Mouse (Mus musculus): ENCODE results near the gene Chst12. TPM values are rescaled to one million over a fixed set of nuclear protein-coding genes. Genes with fewer than 3 reads are reported as not detected.

Chst12 gene
- polyA plus RNA-seq, 1 experiment from 2014 or later: 17.7 TPM

Other genes with a start within 250 kb of the Chst12 start
- 33.4 and 36.5 TPM in 2 replicates for gene Mad1l1, start 184.0 kb upstream of the Chst12 start, polyA plus RNA-seq (2015; fragmentation: Nextera tagmentation; extraction: Ambion mirVana)
- 18.6 and 19.8 TPM in 2 replicates for gene Nudt1, start 183.9 kb upstream of the Chst12 start, polyA plus RNA-seq (2015; fragmentation: Nextera tagmentation; extraction: Ambion mirVana)
- gene Mrm2, start 173.7 kb upstream of the Chst12 start, polyA plus RNA-seq (2015; fragmentation: Nextera tagmentation; extraction: Ambion mirVana): 21.6 and 22.6 TPM in 2 replicates
- 18.3 and 24.1 TPM in 2 replicates for gene Snx8, start 116.3 kb upstream of the Chst12 start, polyA plus RNA-seq (2015; fragmentation: Nextera tagmentation; extraction: Ambion mirVana)
- gene Eif3b, start 86.2 kb upstream of the Chst12 start, polyA plus RNA-seq (2015; fragmentation: Nextera tagmentation; extraction: Ambion mirVana): 75.4 and 86.4 TPM in 2 replicates
- not detected in 2 replicates for gene Gm4869, start 59.9 kb upstream of the Chst12 start, polyA plus RNA-seq (2015; fragmentation: Nextera tagmentation; extraction: Ambion mirVana)
- gene Grifin, start 59.5 kb downstream of the Chst12 start, polyA plus RNA-seq (2015; fragmentation: Nextera tagmentation; extraction: Ambion mirVana): not detected in 2 replicates
- 23.3 and 25.6 TPM in 2 replicates for gene Lfng, start 101.8 kb downstream of the Chst12 start, polyA plus RNA-seq (2015; fragmentation: Nextera tagmentation; extraction: Ambion mirVana)
- 68.7 and 68.9 TPM in 2 replicates for gene Ttyh3, start 143.5 kb downstream of the Chst12 start, polyA plus RNA-seq (2015; fragmentation: Nextera tagmentation; extraction: Ambion mirVana)
- gene Iqce, start 196.8 kb downstream of the Chst12 start, polyA plus RNA-seq (2015; fragmentation: Nextera tagmentation; extraction: Ambion mirVana): 26.1 and 30.8 TPM in 2 replicates
- 28.0 and 28.4 TPM in 2 replicates for gene Brat1, start 199.5 kb downstream of the Chst12 start, polyA plus RNA-seq (2015; fragmentation: Nextera tagmentation; extraction: Ambion mirVana)
- 5.6 and 7.4 TPM in 2 replicates for gene Amz1, start 218.6 kb downstream of the Chst12 start, polyA plus RNA-seq (2015; fragmentation: Nextera tagmentation; extraction: Ambion mirVana)

All from forebrain, embryonic 16.5 days (tissue).